Mouse (Mus musculus) limb, embryonic 13.5 days (tissue): Measurements from ENCODE around the gene Ift122. TPM values are rescaled to one million over a fixed set of nuclear protein-coding genes. Genes with fewer than 3 reads are reported as not detected.

Experiments
- ATAC-seq: fragments of 200-750 bp; cut with Nextera tagmentation; 2 replicates; pipeline ENCODE4 v1.8.0; 2017; ENCODE audit warnings: low read depth, moderate number of reproducible peaks, moderate TSS enrichment; ENCODE audit not compliant: low FRiP score
- H3K27ac ChIP-seq: fragments of 300-500 bp; sonication (generic); 2 replicates; pipeline ENCODE4 v1.5.1; 2015; ENCODE audit warnings: inconsistent platforms, mild to moderate bottlenecking, moderate library complexity
- H3K27me3 ChIP-seq: fragments of 300-500 bp; sonication (generic); 2 replicates; pipeline ENCODE4 v1.6.1; 2015; ENCODE audit warnings: mild to moderate bottlenecking, inconsistent platforms
- H3K36me3 ChIP-seq: fragments of 300-500 bp; sonication (generic); 2 replicates; pipeline ENCODE4 v1.6.1; 2015; ENCODE audit warnings: inconsistent platforms, mild to moderate bottlenecking, moderate library complexity
- H3K4me1 ChIP-seq: fragments of 300-500 bp; sonication (generic); 2 replicates; pipeline ENCODE4 v1.6.1; 2015; ENCODE audit warnings: inconsistent platforms
- H3K4me2 ChIP-seq: fragments of 300-500 bp; sonication (generic); replicated peaks from 2 replicates; pipeline ENCODE4 v1.6.1; 2015; ENCODE audit warnings: inconsistent platforms, mild to moderate bottlenecking, moderate library complexity
- H3K4me3 ChIP-seq: fragments of 300-500 bp; sonication (generic); 2 replicates; pipeline ENCODE4 v1.5.1; 2015; ENCODE audit warnings: moderate library complexity, mild to moderate bottlenecking, inconsistent platforms
- H3K9ac ChIP-seq: fragments of 300-500 bp; sonication (generic); 2 replicates; pipeline ENCODE4 v1.6.1; 2015; ENCODE audit warnings: mild to moderate bottlenecking, inconsistent platforms
- H3K9me3 ChIP-seq: fragments of 300-500 bp; sonication (generic); 2 replicates; pipeline ENCODE4 v1.6.1; 2016; ENCODE audit warnings: inconsistent platforms
- WGBS: fragments of 180-500 bp; shearing (Covaris S2); methylation state at CpG from one replicate; pipeline ENCODE4 v1.1.7; 2015; 5-methylcytosine and 5-hydroxymethylcytosine counted together
- polyA plus RNA-seq: library from polyadenylated mRNA; unstranded; fragments of >200 nt; fragmentation: Nextera tagmentation; extraction: Ambion mirVana; gene quantifications from 2 replicates; pipeline ENCODE4 v1.2.1, GENCODE M21; 2015

The Ift122 gene
- polyA plus RNA-seq, 1 experiment from 2014 or later: 25.8 TPM

DNA sequence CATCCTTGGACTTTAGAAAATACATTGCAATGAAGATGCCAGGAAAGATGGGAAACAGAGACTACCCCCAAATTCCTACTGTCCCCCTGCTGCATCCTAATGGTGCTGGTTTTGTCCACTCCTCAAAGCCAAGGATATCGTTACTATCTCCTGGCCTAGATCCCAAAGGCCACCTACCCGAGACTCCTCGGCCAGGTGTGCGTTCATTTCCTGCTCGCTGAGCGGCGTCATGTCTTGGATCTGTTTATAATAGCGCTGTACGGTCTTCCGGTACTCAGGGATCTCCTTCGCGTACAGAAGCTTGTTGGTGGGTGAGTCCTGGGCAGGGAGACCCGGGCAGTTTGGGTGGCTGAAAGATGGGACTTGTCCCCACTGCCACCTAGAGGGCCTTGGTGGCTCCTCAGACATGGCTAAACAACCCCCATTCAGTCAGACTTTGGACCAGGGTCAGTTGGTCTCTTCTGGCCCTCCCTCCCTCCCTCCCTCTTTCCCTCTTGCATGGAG, 103.2 kb downstream of the Ift122 start:
- H3K9me3 ChIP-seq: no peaks in the 10 kb centered on the region
- H3K36me3 ChIP-seq: no peaks in the 10 kb centered on the region
- no peak overlapping the region for H3K4me2 ChIP-seq
- H3K27me3 ChIP-seq: no peaks in the 10 kb centered on the region
- H3K9ac ChIP-seq: no peak overlapping the region
- H3K4me3 ChIP-seq: no peak overlapping the region
- no peak for ATAC-seq
- 77% methylated on average over 13 of the region's 13 CpGs for WGBS
- H3K27ac ChIP-seq: no peak overlapping the region
- H3K4me1 ChIP-seq: peaks cover 41% of the 10 kb centered on the region

DNA sequence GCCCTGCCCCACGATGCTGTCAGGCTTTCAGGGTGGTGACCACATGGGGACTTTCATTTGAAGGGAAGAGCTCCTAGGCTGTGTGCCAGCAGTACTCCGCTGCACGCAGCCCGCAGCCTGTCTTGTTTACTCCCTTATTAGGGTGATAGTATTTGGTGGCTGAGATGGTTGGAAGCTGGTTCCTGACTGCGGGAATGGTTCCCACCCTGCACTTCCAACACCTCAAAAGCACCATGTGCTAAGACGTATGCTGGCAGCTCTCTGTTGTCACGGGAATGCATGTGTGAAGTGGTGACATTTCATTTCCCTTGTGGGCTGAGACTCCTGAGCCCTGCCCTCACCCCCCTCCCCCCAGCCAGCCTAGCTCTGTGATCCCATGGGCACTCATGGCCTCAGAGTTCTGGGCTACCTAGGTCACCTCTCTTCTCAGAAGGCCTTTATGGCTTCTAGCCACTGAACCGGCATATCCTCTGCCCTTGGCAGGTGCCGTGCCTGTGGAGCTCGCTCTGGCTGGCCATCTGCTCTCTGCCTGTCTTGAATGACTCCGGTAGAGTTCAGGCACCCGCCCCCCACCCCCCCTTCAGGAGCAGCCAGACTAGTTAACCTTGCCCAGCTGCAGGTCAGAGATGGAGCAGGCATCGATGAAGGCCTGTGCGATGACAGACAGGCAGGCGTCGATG, 103.8 kb downstream of the Ift122 start:
- no peak for ATAC-seq
- H3K36me3 ChIP-seq: no peaks in the 10 kb centered on the region
- peaks cover 41% of the 10 kb centered on the region for H3K4me1 ChIP-seq
- no peaks in the 10 kb centered on the region for H3K27me3 ChIP-seq
- H3K9ac ChIP-seq: no peak overlapping the region
- 26% methylated on average over 16 of the region's 16 CpGs for WGBS
- no peaks in the 10 kb centered on the region for H3K9me3 ChIP-seq
- no peak overlapping the region for H3K4me3 ChIP-seq
- H3K4me2 ChIP-seq: 0 out of 2 replicates have a peak overlapping the region, but pooled peaks have one; percentile 3
- no peak overlapping the region for H3K27ac ChIP-seq

DNA sequence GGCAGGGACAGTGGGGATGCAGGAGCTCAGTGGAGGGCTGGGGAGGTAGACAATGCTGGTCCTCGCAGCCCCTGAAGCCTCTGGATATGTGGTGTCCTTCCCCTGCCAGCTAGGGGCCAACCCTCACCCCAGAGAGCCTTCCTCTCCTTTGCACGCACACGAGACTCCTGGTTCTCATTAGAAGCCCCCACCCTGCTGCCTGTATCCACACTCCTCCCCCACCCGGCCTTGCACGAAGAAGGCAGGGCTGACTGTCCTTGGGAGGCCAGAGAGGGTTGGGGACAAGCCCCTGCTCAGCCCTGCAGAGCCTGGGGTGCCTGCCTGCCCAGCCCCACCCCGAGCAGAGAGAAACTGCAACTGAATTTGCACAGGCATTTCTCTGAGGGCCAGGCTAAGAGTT, 104.4 kb downstream of the Ift122 start:
- no peak for ATAC-seq
- 28% methylated on average over 6 of the region's 6 CpGs for WGBS
- no peaks in the 10 kb centered on the region for H3K36me3 ChIP-seq
- H3K4me3 ChIP-seq: no peak overlapping the region
- H3K9me3 ChIP-seq: no peaks in the 10 kb centered on the region
- H3K9ac ChIP-seq: 0 out of 2 replicates have a peak overlapping the region, but pooled peaks have one; percentile 39
- peaks cover 41% of the 10 kb centered on the region for H3K4me1 ChIP-seq
- no peaks in the 10 kb centered on the region for H3K27me3 ChIP-seq
- no peak overlapping the region; the same call in 1 of the 2 replicates for H3K27ac ChIP-seq
- H3K4me2 ChIP-seq: 0 out of 2 replicates have a peak overlapping the region, but pooled peaks have one; percentile 3

DNA sequence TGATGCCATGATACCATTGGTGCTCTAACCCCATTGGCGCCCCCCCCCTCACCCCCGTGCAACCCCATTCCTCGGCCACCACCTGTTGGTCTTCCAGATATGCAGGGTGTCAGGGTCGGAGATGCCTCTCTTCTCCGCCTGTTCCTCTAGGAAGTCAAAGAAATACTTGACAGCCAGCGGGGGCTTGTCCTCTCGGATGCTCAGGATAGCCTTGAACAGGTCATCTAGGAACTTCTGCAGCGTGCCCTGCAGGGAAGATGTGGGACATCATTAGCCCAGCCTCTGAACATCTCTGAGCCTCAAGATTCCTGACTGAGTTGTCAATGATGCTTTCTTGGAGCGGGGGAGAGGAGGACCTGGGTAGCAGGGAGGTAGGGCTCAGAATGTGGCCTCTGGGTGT, 105.2 kb downstream of the Ift122 start:
- Histone ChIP-seq H3K27ac (no peak overlapping the region), H3K36me3 (no peaks in the 10 kb centered on the region; the same call in 1 of the 2 replicates), H3K9me3 (no peaks in the 10 kb centered on the region), H3K9ac (no peak overlapping the region), H3K4me1 (peaks cover 41% of the 10 kb centered on the region), H3K27me3 (peaks cover under 1% of the 10 kb centered on the region; the same call in 1 of the 2 replicates), H3K4me2 (no peak overlapping the region), H3K4me3 (no peak overlapping the region)
- WGBS: 89% methylated on average over 9 of the region's 9 CpGs
- ATAC-seq: no peak

DNA sequence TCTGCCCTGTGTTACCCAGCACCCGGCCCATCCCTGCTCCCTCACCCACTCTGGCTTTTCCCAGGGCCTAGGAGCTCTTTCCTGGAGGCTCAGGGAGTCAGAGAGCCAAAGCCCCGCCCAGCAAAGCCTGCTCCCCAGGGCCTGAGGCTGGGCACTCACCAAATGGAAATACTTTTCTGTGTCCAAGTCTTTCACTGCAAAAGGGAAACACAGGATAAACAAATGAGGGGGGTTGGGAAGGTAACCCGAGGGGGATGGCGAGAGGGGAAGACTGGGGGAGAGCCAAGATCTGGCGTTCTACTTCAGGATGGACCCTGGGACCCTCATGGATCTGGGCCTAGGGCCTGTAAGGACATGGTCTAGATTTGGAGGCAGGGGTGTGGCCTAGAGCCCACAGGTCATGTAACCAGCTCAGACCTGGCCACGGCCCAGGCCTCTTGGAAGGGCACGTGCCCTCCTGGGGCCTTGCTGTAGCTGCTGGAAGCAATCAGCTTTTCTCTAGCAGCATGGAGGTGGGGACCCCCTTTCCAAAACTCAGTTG, 106.0 kb downstream of the Ift122 start:
- no peak overlapping the region for H3K27ac ChIP-seq
- 66% methylated on average over 7 of the region's 7 CpGs for WGBS
- H3K36me3 ChIP-seq: no peaks in the 10 kb centered on the region; the same call in 1 of the 2 replicates
- H3K27me3 ChIP-seq: peaks cover 9% of the 10 kb centered on the region
- H3K4me2 ChIP-seq: no peak overlapping the region
- no peak for ATAC-seq
- peaks cover 41% of the 10 kb centered on the region for H3K4me1 ChIP-seq
- H3K4me3 ChIP-seq: no peak overlapping the region
- H3K9me3 ChIP-seq: no peaks in the 10 kb centered on the region
- no peak overlapping the region for H3K9ac ChIP-seq

DNA sequence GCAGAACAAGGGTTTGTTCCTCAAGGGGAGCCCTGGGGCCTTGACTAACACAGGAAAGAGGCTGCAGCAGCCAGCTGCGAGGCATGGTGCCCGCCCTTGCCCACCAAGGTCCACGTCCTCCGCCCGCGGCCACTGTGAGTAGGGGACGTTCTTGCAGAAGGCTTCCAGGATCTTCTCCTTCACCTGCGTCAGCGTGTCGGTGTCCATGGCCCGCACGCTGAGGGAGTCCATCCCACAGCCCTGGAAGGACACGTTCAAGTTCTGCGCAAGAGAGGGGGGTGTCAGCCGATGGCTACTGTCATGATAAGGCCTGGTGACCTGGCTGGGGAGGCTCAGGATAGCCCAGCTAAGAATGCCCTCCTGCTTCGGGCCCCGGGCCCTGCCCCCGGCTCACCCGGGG, 107.1 kb downstream of the Ift122 start:
- no peak overlapping the region for H3K9ac ChIP-seq
- no peak overlapping the region for H3K4me3 ChIP-seq
- H3K4me2 ChIP-seq: no peak overlapping the region
- no peak overlapping the region for H3K27ac ChIP-seq
- H3K9me3 ChIP-seq: no peaks in the 10 kb centered on the region
- no peak for ATAC-seq
- H3K27me3 ChIP-seq: peaks cover 9% of the 10 kb centered on the region
- WGBS: 91% methylated on average over 19 of the region's 19 CpGs
- peaks cover 30% of the 10 kb centered on the region for H3K4me1 ChIP-seq
- H3K36me3 ChIP-seq: peaks cover under 1% of the 10 kb centered on the region; the same call in 1 of the 2 replicates

DNA sequence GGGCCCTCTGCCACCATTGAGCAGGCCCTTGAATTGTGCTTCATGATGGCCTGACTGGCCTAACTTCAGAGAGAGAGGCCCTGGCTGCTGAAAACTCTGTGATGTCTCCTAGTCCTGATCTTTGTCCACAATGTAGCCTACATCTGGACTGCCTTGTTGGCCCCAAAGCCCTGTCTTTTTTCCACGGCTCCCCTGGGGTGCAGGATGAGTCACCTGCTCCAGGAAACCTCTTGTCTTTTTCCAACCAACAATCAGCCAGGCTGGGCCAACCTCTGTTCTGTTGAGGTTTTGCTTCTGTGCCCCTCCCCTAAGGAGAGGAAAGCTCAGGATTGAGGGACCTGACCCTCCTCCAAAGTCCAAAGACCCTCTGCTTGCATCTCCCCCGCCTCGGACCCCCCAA, 108.5 kb downstream of the Ift122 start:
- Histone ChIP-seq H3K4me2 (no peak overlapping the region), H3K4me3 (no peak overlapping the region), H3K36me3 (peaks cover 12% of the 10 kb centered on the region), H3K27ac (no peak overlapping the region), H3K4me1 (peaks cover 26% of the 10 kb centered on the region), H3K27me3 (peaks cover 9% of the 10 kb centered on the region), H3K9ac (no peak overlapping the region), H3K9me3 (no peaks in the 10 kb centered on the region)
- WGBS: 91% methylated on average over 3 of the region's 3 CpGs
- ATAC-seq: no peak

DNA sequence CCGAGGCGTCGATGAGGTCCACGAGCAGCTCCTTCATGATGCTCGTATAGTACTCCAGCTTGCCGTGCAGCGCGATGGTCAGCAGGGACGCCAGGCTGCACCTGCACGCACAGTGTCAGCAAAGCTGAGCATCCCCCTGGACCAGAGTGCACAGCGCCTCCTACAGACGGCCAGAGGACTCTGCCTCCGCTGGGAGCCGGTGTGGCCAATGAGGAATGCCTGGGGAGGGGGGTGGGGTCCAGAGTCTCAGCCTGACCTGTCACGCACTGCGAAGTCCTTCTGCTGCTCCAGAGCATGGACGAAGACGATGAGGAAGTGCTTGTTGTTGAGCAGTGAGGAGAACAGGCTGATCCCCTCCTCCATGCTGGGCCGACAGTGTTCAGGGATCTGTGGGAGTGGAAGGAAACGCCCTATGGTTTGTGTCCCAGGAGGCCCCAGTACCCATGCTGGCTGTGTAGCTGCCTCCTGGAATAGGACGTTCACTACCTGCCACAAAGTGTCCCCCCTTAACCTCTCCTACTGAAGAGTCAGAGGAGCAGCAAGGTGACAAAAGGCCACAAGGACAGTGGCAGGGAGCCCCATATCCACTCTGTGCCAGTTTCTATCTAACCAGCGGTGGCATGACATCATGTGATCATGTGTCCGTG, 109.3 kb downstream of the Ift122 start:
- WGBS: 39% methylated on average over 23 of the region's 23 CpGs

DNA sequence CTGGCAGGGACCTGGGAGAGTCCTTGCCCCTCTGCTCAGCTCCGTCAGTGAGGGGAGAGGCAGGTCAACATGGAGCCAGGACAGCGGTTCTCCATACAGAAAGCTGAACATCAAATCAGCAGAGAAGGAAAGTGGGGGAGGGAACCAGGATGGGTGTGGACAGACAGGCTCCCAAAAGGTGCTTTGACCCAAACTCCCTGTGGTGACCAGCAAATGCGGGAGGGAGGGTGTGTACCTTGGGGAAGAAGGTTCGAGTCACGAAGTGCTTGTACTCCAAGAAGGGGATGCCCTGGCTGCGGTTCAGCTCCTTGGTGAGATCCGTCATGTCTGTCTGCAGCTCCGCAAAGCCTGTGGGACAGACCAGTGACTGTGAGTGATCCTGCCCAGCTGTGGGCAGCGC, 110.4 kb downstream of the Ift122 start:
- WGBS: 70% methylated on average over 9 of the region's 9 CpGs
- Histone ChIP-seq H3K27ac (no peak overlapping the region), H3K4me1 (peaks cover 15% of the 10 kb centered on the region), H3K27me3 (peaks cover 9% of the 10 kb centered on the region), H3K36me3 (peaks cover 13% of the 10 kb centered on the region), H3K4me3 (no peak overlapping the region), H3K9me3 (no peaks in the 10 kb centered on the region), H3K9ac (no peak overlapping the region), H3K4me2 (no peak overlapping the region)
- ATAC-seq: no peak

More for the DNA sequence above, 109.3 kb downstream of the Ift122 start:
- Histone ChIP-seq H3K36me3 (peaks cover 13% of the 10 kb centered on the region), H3K4me1 (peaks cover 18% of the 10 kb centered on the region), H3K9me3 (no peaks in the 10 kb centered on the region), H3K4me2 (no peak overlapping the region), H3K9ac (no peak overlapping the region), H3K27ac (no peak overlapping the region), H3K4me3 (no peak overlapping the region), H3K27me3 (peaks cover 9% of the 10 kb centered on the region)
- ATAC-seq: no peak

DNA sequence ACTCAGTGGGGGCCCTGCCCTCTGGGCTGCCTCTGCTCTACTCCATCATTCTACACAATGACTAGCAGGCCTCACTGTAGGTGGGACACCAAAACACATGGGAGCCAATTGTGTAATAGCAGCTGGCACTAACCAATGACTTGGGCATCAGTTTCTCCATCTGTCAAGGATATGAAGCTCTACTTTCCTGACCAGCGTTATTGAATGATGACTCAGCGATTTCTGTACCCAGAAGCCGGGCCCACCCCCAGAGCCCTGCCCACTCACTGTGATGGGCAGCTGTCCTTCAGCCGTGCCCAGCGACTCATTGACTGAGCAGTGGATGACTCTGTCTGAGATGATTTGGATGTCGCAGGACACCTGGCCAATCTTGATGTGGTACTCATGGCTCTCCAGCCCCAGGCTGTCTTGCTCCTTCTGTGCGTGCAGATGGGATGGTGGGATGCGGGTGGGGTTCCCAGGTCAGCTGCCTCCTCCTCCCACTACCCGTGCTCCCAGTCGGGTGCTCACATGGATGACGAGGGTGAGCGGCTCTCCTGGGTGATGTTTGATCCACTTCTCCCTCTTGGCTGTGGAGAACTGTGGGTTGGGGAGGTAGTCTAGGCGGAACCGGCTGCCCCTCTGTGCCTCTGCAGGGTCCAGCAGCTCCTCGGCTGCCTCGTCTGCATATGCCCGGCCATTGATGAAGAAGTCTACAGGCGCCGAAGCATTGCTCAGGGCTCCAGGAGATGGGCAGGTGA, 113.1 kb downstream of the Ift122 start:
- no peaks in the 10 kb centered on the region for H3K9me3 ChIP-seq

DNA sequence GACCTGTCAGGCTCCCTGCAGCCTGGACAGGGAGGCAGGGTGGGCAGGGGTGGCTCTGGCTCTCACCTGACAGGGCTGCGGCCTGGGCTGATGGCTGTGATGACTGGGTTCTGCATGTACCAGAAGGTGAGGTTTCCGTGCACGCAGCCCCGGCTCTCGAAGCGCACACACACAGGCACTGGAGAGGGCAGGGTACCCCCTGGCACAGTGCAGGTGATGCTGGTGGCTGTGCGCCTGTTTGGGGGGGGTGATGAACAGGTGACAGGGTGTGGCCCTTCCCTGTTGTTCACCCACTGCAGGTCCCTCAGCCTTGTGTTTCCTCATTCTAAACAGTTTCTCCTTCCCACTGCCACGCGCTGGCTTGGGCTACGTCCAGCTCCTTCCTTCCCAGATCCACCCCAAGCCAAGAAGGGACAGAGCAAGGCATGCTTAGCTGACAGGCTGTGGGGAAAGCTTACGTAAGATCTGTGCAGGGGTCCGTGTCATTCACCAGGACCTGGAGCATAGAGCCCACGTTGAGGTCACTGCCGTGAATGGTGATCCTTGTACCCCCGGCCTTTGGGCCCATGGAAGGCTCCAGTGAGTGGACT, 114.1 kb downstream of the Ift122 start:
- ATAC-seq: no peak
- H3K4me3 ChIP-seq: no peak overlapping the region
- H3K27me3 ChIP-seq: peaks cover 9% of the 10 kb centered on the region
- peaks cover 13% of the 10 kb centered on the region for H3K36me3 ChIP-seq
- WGBS: 94% methylated on average over 15 of the region's 15 CpGs
- H3K27ac ChIP-seq: no peak overlapping the region
- no peaks in the 10 kb centered on the region for H3K9me3 ChIP-seq
- H3K9ac ChIP-seq: no peak overlapping the region
- H3K4me1 ChIP-seq: peaks cover 35% of the 10 kb centered on the region
- no peak overlapping the region for H3K4me2 ChIP-seq

More for the DNA sequence above, 113.1 kb downstream of the Ift122 start:
- Histone ChIP-seq H3K27me3 (peaks cover 9% of the 10 kb centered on the region), H3K36me3 (peaks cover 13% of the 10 kb centered on the region), H3K4me1 (peaks cover 25% of the 10 kb centered on the region), H3K4me3 (no peak overlapping the region), H3K4me2 (no peak overlapping the region), H3K27ac (no peak overlapping the region), H3K9ac (no peak overlapping the region)
- 94% methylated on average over 19 of the region's 19 CpGs for WGBS
- no peak for ATAC-seq
